Mouse (Mus musculus) hindbrain, embryonic 11.5 days (tissue): ENCODE measurements around the gene Lrrc58. TPM values are rescaled to one million over a fixed set of nuclear protein-coding genes. Genes with fewer than 3 reads are reported as not detected.

Experiments used
- ATAC-seq: fragments of 200-750 bp; cut with Nextera tagmentation; 2 replicates; pipeline ENCODE4 v1.8.0; 2017; ENCODE audit warnings: mild to moderate bottlenecking, moderate TSS enrichment, moderate library complexity; ENCODE audit not compliant: low FRiP score
- DNase-seq: peaks from one replicate; pipeline ENCODE4 v3.0.0-alpha.2; 2015; ENCODE audit warnings: low spot score
- H3K27ac ChIP-seq: fragments of 300-500 bp; sonication (generic); 2 replicates; pipeline ENCODE4 v1.5.1; 2014; ENCODE audit warnings: mild to moderate bottlenecking, low read depth, low read length
- H3K27me3 ChIP-seq: fragments of 300-500 bp; sonication (generic); 2 replicates; pipeline ENCODE4 v1.6.1; 2014; ENCODE audit warnings: mild to moderate bottlenecking, low read length, moderate library complexity, mixed read lengths; ENCODE audit not compliant: control insufficient read depth, insufficient read depth
- H3K36me3 ChIP-seq: fragments of 300-500 bp; sonication (generic); 2 replicates; pipeline ENCODE4 v1.6.1; 2014; ENCODE audit warnings: mild to moderate bottlenecking, low read length, moderate library complexity, mixed read lengths; ENCODE audit not compliant: control insufficient read depth, insufficient read depth
- H3K4me1 ChIP-seq: fragments of 300-500 bp; sonication (generic); replicated peaks from 2 replicates; pipeline ENCODE4 v1.6.1; 2014; ENCODE audit warnings: low read length, mixed read lengths; ENCODE audit not compliant: control insufficient read depth, insufficient read depth
- H3K4me2 ChIP-seq: fragments of 300-500 bp; sonication (generic); replicated peaks from 2 replicates; pipeline ENCODE4 v1.6.1; 2014; ENCODE audit warnings: mild to moderate bottlenecking, low read depth, low read length
- H3K4me3 ChIP-seq: fragments of 300-500 bp; sonication (generic); 2 replicates; pipeline ENCODE4 v1.5.1; 2014; ENCODE audit warnings: low read depth, low read length
- H3K9ac ChIP-seq: fragments of 300-500 bp; sonication (generic); 2 replicates; pipeline ENCODE4 v1.6.1; 2014; ENCODE audit warnings: low read depth, low read length
- H3K9me3 ChIP-seq: fragments of 300-500 bp; sonication (generic); 2 replicates; pipeline ENCODE4 v1.6.1; 2016; ENCODE audit warnings: low read length; ENCODE audit not compliant: control insufficient read depth
- WGBS: fragments of 180-500 bp; shearing (Covaris S2); extraction: QIAGEN DNeasy Blood & Tissue Kit; methylation state at CpG from one replicate; pipeline ENCODE4 v1.1.7; 2014; 5-methylcytosine and 5-hydroxymethylcytosine counted together
- polyA plus RNA-seq: library from polyadenylated mRNA; unstranded; fragments of >200 nt; fragmentation: Nextera tagmentation; extraction: Ambion mirVana; gene quantifications from 2 replicates; pipeline ENCODE4 v1.2.1, GENCODE M21; 2014

Lrrc58 gene
- polyA plus RNA-seq, 1 experiment from 2014 or later = 63.8 TPM

GRCm38 (mm10) chr16:37877406-37877805, 9.2 kb downstream of the Lrrc58 start:
- WGBS = 97% methylated on average over 3 of the region's 3 CpGs
- ATAC-seq = no peak
- no peaks in the 10 kb centered on the region for H3K9me3 ChIP-seq
- H3K4me1 ChIP-seq = no peaks in the 10 kb centered on the region
- peaks cover 11% of the 10 kb centered on the region for H3K36me3 ChIP-seq
- H3K4me2 ChIP-seq = no peak overlapping the region
- H3K4me3 ChIP-seq = no peak overlapping the region
- no peak overlapping the region for H3K9ac ChIP-seq
- no peak for DNase-seq
- no peaks in the 10 kb centered on the region for H3K27me3 ChIP-seq
- H3K27ac ChIP-seq = no peak overlapping the region

GRCm38 (mm10) chr16:37878951-37879505, 10.8 kb downstream of the Lrrc58 start:
- peaks cover 17% of the 10 kb centered on the region for H3K36me3 ChIP-seq
- DNase-seq (no peak), ATAC-seq (no peak)
- H3K4me2 ChIP-seq = no peak overlapping the region
- no peak overlapping the region for H3K27ac ChIP-seq
- H3K9me3 ChIP-seq = no peaks in the 10 kb centered on the region
- H3K27me3 ChIP-seq = no peaks in the 10 kb centered on the region
- no peak overlapping the region for H3K4me3 ChIP-seq
- no peak overlapping the region for H3K9ac ChIP-seq
- 90% methylated on average over 7 of the region's 7 CpGs for WGBS
- H3K4me1 ChIP-seq = no peaks in the 10 kb centered on the region

- no peaks in the 10 kb centered on the region for H3K27me3 ChIP-seq
- H3K4me1 ChIP-seq = no peaks in the 10 kb centered on the region
- H3K4me2 ChIP-seq = no peak overlapping the region
- H3K9me3 ChIP-seq = no peaks in the 10 kb centered on the region
- H3K9ac ChIP-seq = no peak overlapping the region
- peaks cover 17% of the 10 kb centered on the region for H3K36me3 ChIP-seq
- ATAC-seq (no peak), DNase-seq (no peak)
- 96% methylated on average over 4 of the region's 4 CpGs for WGBS
- H3K4me3 ChIP-seq = no peak overlapping the region
- H3K27ac ChIP-seq = no peak overlapping the region
These were observed 11.7 kb downstream of the Lrrc58 start for GRCm38 (mm10) chr16:37879750-37880419.

GRCm38 (mm10) chr16:37881168-37881567, 13.0 kb downstream of the Lrrc58 start:
- 91% methylated on average over 2 of the region's 2 CpGs for WGBS
- H3K27me3 ChIP-seq = no peaks in the 10 kb centered on the region
- DNase-seq (no peak), ATAC-seq (no peak)
- H3K4me1 ChIP-seq = no peaks in the 10 kb centered on the region
- peaks cover 17% of the 10 kb centered on the region for H3K36me3 ChIP-seq
- no peak overlapping the region for H3K4me3 ChIP-seq
- no peak overlapping the region for H3K9ac ChIP-seq
- no peaks in the 10 kb centered on the region for H3K9me3 ChIP-seq
- H3K27ac ChIP-seq = no peak overlapping the region
- H3K4me2 ChIP-seq = no peak overlapping the region

GRCm38 (mm10) chr16:37888986-37889385, 20.8 kb downstream of the Lrrc58 start:
- WGBS = 97% methylated on average over 3 of the region's 3 CpGs
- no peak for ATAC-seq
- H3K4me1 ChIP-seq = no peaks in the 10 kb centered on the region; the same call in 1 of the 2 replicates
- no peak overlapping the region for H3K4me3 ChIP-seq
- H3K9me3 ChIP-seq = no peaks in the 10 kb centered on the region
- DNase-seq = no peak
- no peaks in the 10 kb centered on the region for H3K36me3 ChIP-seq
- H3K9ac ChIP-seq = no peak overlapping the region
- no peak overlapping the region for H3K27ac ChIP-seq
- H3K4me2 ChIP-seq = no peak overlapping the region
- no peaks in the 10 kb centered on the region for H3K27me3 ChIP-seq

- no peak overlapping the region for H3K27ac ChIP-seq
- peak; percentile 27 for DNase-seq
These were observed 24.5 kb downstream of the Lrrc58 start for GRCm38 (mm10) chr16:37892667-37893066.

GRCm38 (mm10) chr16:37893381-37893780, 25.2 kb downstream of the Lrrc58 start:
- DNase-seq = no peak
- no peak overlapping the region for H3K27ac ChIP-seq

More at GRCm38 (mm10) chr16:37892667-37893066, 24.5 kb downstream of the Lrrc58 start:
- H3K36me3 ChIP-seq = no peaks in the 10 kb centered on the region
- 64% methylated on average over 2 of the region's 2 CpGs for WGBS
- H3K4me1 ChIP-seq = no peaks in the 10 kb centered on the region; the same call in 1 of the 2 replicates
- ATAC-seq = peak; percentile 49; the same call in 1 of the 2 replicates
- H3K4me2 ChIP-seq = no peak overlapping the region
- no peak overlapping the region for H3K9ac ChIP-seq
- H3K4me3 ChIP-seq = no peak overlapping the region
- no peaks in the 10 kb centered on the region for H3K27me3 ChIP-seq
- no peaks in the 10 kb centered on the region for H3K9me3 ChIP-seq

GRCm38 (mm10) chr16:37893942-37894341, 25.8 kb downstream of the Lrrc58 start:
- no peak for ATAC-seq
- no peaks in the 10 kb centered on the region for H3K9me3 ChIP-seq
- H3K27ac ChIP-seq = no peak overlapping the region
- no peaks in the 10 kb centered on the region for H3K27me3 ChIP-seq
- no peaks in the 10 kb centered on the region; the same call in 1 of the 2 replicates for H3K4me1 ChIP-seq
- no peaks in the 10 kb centered on the region for H3K36me3 ChIP-seq
- WGBS = 90% methylated on average over 2 of the region's 2 CpGs
- H3K4me2 ChIP-seq = no peak overlapping the region
- no peak overlapping the region for H3K4me3 ChIP-seq
- no peak overlapping the region for H3K9ac ChIP-seq
- no peak for DNase-seq

More at GRCm38 (mm10) chr16:37893381-37893780, 25.2 kb downstream of the Lrrc58 start:
- no peaks in the 10 kb centered on the region; the same call in 1 of the 2 replicates for H3K4me1 ChIP-seq
- H3K9me3 ChIP-seq = no peaks in the 10 kb centered on the region
- ATAC-seq = no peak
- no peak overlapping the region for H3K9ac ChIP-seq
- no peaks in the 10 kb centered on the region for H3K27me3 ChIP-seq
- H3K36me3 ChIP-seq = no peaks in the 10 kb centered on the region
- H3K4me2 ChIP-seq = no peak overlapping the region
- no peak overlapping the region for H3K4me3 ChIP-seq
- 79% methylated on average over 6 of the region's 6 CpGs for WGBS

GRCm38 (mm10) chr16:37898790-37899189, 30.6 kb downstream of the Lrrc58 start:
- no peaks in the 10 kb centered on the region for H3K36me3 ChIP-seq
- H3K9ac ChIP-seq = no peak overlapping the region
- ATAC-seq (no peak), DNase-seq (no peak)
- no peaks in the 10 kb centered on the region for H3K4me1 ChIP-seq
- WGBS = 86% methylated on average over 5 of the region's 5 CpGs
- H3K4me3 ChIP-seq = no peak overlapping the region
- no peak overlapping the region for H3K27ac ChIP-seq
- no peak overlapping the region for H3K4me2 ChIP-seq
- H3K27me3 ChIP-seq = no peaks in the 10 kb centered on the region
- no peaks in the 10 kb centered on the region for H3K9me3 ChIP-seq
